Mouse (Mus musculus): ENCODE measurements at regions not wholly inside any gene's neighbourhood (a gene's known extent, or its start where the extent isn't known, plus 50 kb on each side); places are given as distances from the start of the nearest gene placed in this dataset.

DNA sequence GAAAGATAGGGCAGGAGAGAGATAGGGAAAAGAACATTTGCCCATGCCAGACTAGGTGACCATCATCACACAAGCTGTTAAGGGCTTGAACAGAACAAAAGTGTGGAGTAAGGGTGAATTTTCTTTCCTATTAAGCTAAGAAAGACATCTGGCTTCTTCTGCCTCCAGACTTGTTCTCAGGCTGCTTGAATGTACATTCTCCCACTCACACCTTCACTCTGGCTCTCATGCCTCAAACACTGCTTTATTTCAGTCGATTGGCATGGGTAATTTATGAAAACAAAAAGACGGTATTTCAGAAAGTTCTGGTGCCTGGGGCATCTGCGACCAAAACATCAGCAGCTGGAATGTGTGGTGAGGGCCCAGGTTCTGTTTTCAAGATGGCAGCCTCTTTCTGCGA is 79.1 kb downstream of the Ifi44 start:
- no peak for DNase-seq

DNA sequence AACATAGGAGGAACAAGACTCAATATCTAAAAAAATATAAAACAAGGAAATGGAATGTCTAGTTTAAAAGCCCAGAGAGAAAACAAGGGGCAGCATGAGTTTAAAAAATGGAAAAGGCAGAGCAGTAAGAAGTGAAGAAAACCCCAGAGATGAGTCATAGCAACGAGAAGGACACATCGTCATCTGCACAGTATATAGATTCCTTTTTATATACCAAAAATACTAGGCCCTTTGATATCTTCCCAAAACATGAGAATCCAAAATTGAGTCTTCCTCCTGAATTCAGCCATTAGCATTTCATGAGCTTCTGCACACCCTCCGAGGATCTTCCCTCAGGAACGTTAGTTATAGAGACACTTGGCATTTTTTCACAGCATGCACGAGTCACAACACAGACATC is 96.5 kb downstream of the Ifi44 start:
- no peak for DNase-seq

DNA sequence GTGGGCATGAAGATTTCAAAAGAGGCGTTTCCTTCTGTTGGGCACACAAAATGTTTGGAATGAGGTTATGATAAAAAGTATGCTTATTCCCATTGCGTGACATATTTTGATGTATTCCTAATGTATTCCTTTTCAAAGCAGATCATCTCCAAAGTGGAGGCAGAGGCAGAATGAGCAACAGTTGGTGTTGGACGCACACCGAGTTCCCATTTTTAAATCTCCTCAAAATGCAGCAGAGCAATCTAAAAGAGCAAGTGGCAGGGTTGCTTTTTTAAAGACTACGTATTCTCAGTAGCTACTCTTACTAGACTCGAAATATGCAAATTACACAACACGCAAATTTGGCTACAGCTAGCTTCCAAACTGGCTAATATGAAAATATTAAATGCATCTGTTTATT is 98.2 kb downstream of the Ifi44 start:
- peak; percentile 8 for DNase-seq

DNA sequence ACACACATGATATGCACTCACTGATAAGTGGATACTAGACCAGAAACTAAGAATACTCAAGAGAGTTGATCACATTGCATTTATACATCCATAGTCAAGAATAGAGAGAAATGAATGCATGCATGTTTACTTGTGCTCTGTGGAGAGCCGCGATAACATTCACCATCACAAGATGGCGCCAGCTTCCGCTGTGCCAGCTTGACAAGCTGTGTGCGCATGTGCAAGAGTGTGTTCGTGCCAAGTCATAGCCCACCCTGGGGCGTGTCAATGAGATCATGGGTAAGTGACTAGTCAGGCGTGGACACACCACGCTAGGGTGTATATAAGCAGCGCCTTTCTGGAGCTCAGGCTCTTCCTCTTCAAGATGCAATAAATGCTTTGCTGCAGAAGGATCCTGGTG is 102.1 kb downstream of the Ifi44 start:
- peak; percentile 11 for DNase-seq

DNA sequence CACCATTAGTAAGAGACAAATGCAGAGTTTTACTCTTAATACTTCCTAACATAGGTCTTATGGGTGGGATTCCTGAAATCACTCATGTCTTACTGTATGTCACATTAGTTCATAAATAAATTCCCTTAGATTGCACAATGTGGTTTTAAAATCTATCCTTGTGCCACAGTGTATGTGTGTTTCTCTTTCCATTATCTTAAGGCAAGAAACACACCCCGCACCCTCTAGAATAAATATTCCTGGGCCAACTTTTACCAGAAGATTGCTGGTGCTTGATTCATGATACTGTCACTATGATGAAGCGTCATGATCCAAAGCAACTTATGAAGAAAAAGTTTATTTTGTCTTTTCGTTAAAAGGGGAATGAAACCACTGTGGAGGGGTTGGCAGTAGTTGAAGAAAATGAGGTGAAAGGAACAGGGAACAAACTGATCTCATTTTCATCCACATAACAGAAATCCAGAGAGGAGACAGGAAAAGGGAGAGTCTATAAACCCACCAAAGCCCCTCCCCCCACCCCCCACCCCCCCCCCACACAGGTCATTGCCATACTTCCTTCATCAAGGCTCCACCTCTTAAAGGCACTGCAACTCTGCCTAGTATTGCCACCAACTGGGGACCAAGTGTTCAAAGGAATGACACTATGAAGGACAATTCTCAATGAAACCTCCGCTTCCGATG is 110.2 kb downstream of the Ifi44 start:
- no peak for DNase-seq

DNA sequence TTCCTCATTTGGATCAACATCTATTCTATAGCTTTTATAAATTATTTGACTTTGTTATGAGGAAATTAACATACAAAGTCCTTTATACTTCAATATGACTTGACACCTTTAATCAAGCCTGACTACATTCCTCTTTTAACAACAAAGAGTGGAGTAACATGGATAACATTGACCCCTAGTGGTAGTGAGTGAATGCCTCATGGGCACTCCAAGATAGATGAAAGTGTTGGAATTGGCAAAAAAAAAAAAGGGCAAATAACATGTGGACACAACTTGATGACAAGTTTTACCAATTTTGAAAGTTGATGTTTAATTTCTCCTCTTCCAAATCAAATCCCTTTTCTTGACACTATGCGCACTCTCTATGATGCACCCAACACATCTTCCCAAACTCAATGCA is 111.4 kb downstream of the Ifi44 start:
- no peak for DNase-seq

DNA sequence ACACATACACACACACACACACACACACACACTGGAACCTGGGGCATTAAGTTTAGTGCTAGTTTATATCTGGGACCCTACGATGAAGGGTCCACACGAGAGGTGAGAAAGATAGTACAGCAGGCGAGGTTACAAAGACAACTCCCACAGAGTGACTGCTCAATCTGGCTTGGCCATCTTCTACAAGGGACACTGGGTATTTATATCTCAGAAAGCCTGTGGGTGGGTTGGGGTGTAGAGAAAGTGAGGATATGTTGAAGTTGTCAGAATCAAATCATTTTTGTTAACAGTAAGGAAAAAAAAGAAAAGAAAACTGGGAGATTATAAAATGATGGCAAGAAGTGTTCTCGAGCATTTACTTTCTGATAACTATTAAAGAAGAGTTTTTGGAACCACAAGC is 138.8 kb downstream of the Ifi44 start:
- DNase-seq: no peak

DNA sequence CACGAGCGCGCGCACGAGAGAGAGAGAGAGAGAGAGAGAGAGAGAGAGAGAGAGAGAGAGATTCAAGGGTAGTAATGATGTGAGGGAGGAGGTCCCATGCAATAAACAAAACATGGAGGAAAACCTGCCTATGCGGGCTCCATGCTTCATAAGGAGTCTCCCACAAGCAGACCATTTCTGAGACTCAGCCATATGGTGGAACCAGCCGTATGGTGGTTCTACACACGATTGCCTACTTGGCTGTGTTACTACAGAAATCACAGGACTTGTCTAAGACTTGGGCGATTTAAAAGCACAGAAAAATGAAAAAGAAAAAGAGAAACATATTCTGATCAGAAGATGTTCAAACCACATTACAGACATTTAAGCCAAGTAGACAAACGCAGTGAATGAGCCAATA is 142.1 kb downstream of the Ifi44 start:
- no peak for DNase-seq

DNA sequence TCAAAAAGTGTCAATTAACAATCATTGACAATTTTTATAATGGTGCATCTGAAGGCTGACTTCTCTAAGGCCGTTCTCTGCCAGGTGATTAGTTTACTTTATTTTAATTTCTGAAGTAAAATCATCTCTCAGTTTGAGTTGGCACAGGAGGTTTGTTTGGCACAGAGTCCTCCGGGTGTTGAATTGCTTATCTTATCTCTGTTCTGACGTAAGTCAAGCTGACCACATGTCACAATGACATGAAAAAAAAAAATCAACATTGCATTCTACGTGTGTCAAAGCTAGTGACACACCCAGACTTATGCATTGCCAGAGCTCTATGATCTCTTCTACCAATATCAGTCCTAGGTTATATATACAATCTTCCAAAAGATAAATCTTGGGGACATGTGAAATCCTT is 146.4 kb downstream of the Ifi44 start:
- no peak for DNase-seq
